ENCODE assay signal across 8 mouse cellular contexts in genomic region chr17:46645561-46646321, GRCm38 (mm10). TPM values are rescaled to one million over a fixed set of nuclear protein-coding genes. Genes with fewer than 3 reads are reported as not detected.
DNase-seq lines count a peak whose midpoint lies in the region; ATAC-seq lines count a peak whose summit lies in the region.

TSS of gene Klc4 (minus strand) at chr17:46646022.
TSS of gene Mrpl2 (plus strand) at chr17:46646229.

- peaks cover 25% of the 10 kb centered on the region for H3K36me3 ChIP-seq in hindbrain, embryonic 12.5 days

- peak; percentile 71 for ATAC-seq in hindbrain, embryonic 12.5 days (ENCODE audit: low FRiP score)

- H3K4me2 ChIP-seq in hindbrain, embryonic 12.5 days (replicated peaks) = peak within 1 kb of the TSS; percentile 93

- under 1% methylated on average over 53 of the region's 53 CpGs for WGBS in hindbrain, embryonic 12.5 days

- peak; percentile 99 for DNase-seq in NIH3T3 (ENCODE audit: low read depth)
- peak; percentile 99 to 100 for DNase-seq in cerebellum, postnatal 10 days
- peak; percentile 97 to 99 for DNase-seq in frontal cortex, postnatal 10 days (ENCODE audit: low spot score in 2 of 2)
- peak; percentile 99 for DNase-seq in layer of hippocampus, postnatal 14 days (ENCODE audit: low spot score in 2 of 2)
- DNase-seq in lung, postnatal 14 days = peak; percentile 99
- peak; percentile 96 for DNase-seq in retina, adult 2 months (ENCODE audit: low read depth, low spot score)
- peak; percentile 98 to 99 for DNase-seq in thymus, postnatal 36 days

- peaks cover 28% of the 10 kb centered on the region for H3K4me1 ChIP-seq in hindbrain, embryonic 12.5 days

- H3K27me3 ChIP-seq in hindbrain, embryonic 12.5 days = no peaks in the 10 kb centered on the region

- H3K9me3 ChIP-seq in hindbrain, embryonic 12.5 days (replicated peaks) = no peaks in the 10 kb centered on the region

- peak within 1 kb of the TSS; percentile 83 for H3K9ac ChIP-seq in hindbrain, embryonic 12.5 days

- peak within 1 kb of the TSS; percentile 77 for H3K4me3 ChIP-seq in hindbrain, embryonic 12.5 days

- peak within 1 kb of the TSS; percentile 82 for H3K27ac ChIP-seq in hindbrain, embryonic 12.5 days

RNA-seq across cellular contexts. Expression of gene Klc4, which starts in this region (rescaled TPM):
- 37.8 and 40.0 TPM in 2 replicates for polyA plus RNA-seq in hindbrain, embryonic 12.5 days (2016; fragmentation: Nextera tagmentation; extraction: Ambion mirVana)
- total RNA-seq in layer of hippocampus, postnatal 14 days (2021) = 10 to 100 TPM; 15.1 to 16.7 TPM

RNA-seq across cellular contexts. Expression of gene Mrpl2, which starts in this region (rescaled TPM):
- 79.7 and 88.2 TPM in 2 replicates for polyA plus RNA-seq in hindbrain, embryonic 12.5 days (2016; fragmentation: Nextera tagmentation; extraction: Ambion mirVana)
- 10 to 100 TPM; 51.1 to 54.3 TPM for total RNA-seq in layer of hippocampus, postnatal 14 days (2021)

Comparison
In these comparisons a context has a peak if more than half of its experiments do, and no peak if none do; other contexts are left out.
1. Peak in every context shown above with its lines: DNase-seq, ATAC-seq, H3K4me3 ChIP-seq and H3K27ac ChIP-seq.